Mouse (Mus musculus): ENCODE data around the gene Kank1. TPM values are rescaled to one million over a fixed set of nuclear protein-coding genes. Genes with fewer than 3 reads are reported as not detected.

Gene Kank1
- polyA plus RNA-seq, 1 experiment from 2014 or later, result 18.8 TPM

GRCm38 (mm10) chr19:25426431-25426830, 189.7 kb downstream of the Kank1 start:
- 82% methylated on average over 5 of the region's 5 CpGs for WGBS
- Histone ChIP-seq H3K27me3 (replicated peaks) (no peaks in the 10 kb centered on the region), H3K4me3 (replicated peaks) (no peak overlapping the region), H3K27ac (no peak overlapping the region), H3K4me1 (replicated peaks) (no peaks in the 10 kb centered on the region), H3K4me2 (replicated peaks) (no peak overlapping the region), H3K9ac (no peak overlapping the region), H3K9me3 (no peaks in the 10 kb centered on the region), H3K36me3 (peaks cover 26% of the 10 kb centered on the region)
- ATAC-seq, result no peak

DNA sequence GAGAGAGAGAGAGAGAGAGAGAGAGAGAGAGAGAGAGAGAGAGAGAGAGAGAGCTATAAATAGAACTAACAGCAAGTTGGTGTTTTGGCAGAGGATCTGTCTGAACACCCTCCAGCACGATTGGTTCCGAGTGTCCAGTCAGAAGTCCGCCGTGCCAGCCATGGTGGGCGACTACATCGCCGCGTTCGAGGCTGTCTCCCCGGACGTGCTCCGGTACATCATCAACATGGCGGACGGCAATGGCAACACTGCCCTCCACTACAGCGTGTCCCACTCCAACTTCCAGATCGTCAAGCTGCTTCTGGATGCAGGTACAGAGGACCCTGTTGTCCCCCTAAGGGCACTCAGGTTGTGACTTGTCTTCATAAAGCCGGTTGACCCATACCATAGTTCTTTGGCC, 191.1 kb downstream of the Kank1 start:
- H3K36me3 ChIP-seq, result peaks cover 26% of the 10 kb centered on the region

GRCm38 (mm10) chr19:25428338-25428962, 191.7 kb downstream of the Kank1 start:
- no peak for ATAC-seq
- no peak overlapping the region for H3K9ac ChIP-seq
- H3K27ac ChIP-seq, result no peak overlapping the region
- no peaks in the 10 kb centered on the region for H3K4me1 ChIP-seq (replicated peaks)
- peaks cover 22% of the 10 kb centered on the region for H3K36me3 ChIP-seq
- H3K27me3 ChIP-seq (replicated peaks), result no peaks in the 10 kb centered on the region
- H3K4me2 ChIP-seq (replicated peaks), result no peak overlapping the region
- H3K9me3 ChIP-seq, result no peaks in the 10 kb centered on the region
- 84% methylated on average over 13 of the region's 13 CpGs for WGBS
- H3K4me3 ChIP-seq (replicated peaks), result no peak overlapping the region

More for the DNA sequence above, 191.1 kb downstream of the Kank1 start:
- Histone ChIP-seq H3K4me3 (replicated peaks) (no peak overlapping the region), H3K27ac (no peak overlapping the region), H3K4me2 (replicated peaks) (no peak overlapping the region), H3K9ac (no peak overlapping the region), H3K9me3 (no peaks in the 10 kb centered on the region), H3K4me1 (replicated peaks) (no peaks in the 10 kb centered on the region), H3K27me3 (replicated peaks) (no peaks in the 10 kb centered on the region)
- no peak for ATAC-seq
- WGBS, result 97% methylated on average over 17 of the region's 17 CpGs

GRCm38 (mm10) chr19:25431431-25431830, 194.7 kb downstream of the Kank1 start:
- H3K9ac ChIP-seq, result no peak overlapping the region
- peaks cover 23% of the 10 kb centered on the region for H3K36me3 ChIP-seq
- no peaks in the 10 kb centered on the region for H3K4me1 ChIP-seq (replicated peaks)
- no peaks in the 10 kb centered on the region for H3K9me3 ChIP-seq
- H3K4me2 ChIP-seq (replicated peaks), result no peak overlapping the region
- no peak for ATAC-seq
- no peak overlapping the region for H3K4me3 ChIP-seq (replicated peaks)
- WGBS, result 80% methylated on average over 9 of the region's 9 CpGs
- no peaks in the 10 kb centered on the region for H3K27me3 ChIP-seq (replicated peaks)
- no peak overlapping the region for H3K27ac ChIP-seq

GRCm38 (mm10) chr19:25431909-25432308, 195.1 kb downstream of the Kank1 start:
- WGBS, result 71% methylated on average over 7 of the region's 7 CpGs
- H3K36me3 ChIP-seq, result peaks cover 23% of the 10 kb centered on the region

GRCm38 (mm10) chr19:25433169-25433690, 196.5 kb downstream of the Kank1 start:
- no peak overlapping the region for H3K4me3 ChIP-seq (replicated peaks)
- 75% methylated on average over 7 of the region's 7 CpGs for WGBS
- no peaks in the 10 kb centered on the region for H3K4me1 ChIP-seq (replicated peaks)
- H3K27me3 ChIP-seq (replicated peaks), result no peaks in the 10 kb centered on the region
- H3K4me2 ChIP-seq (replicated peaks), result no peak overlapping the region
- H3K9ac ChIP-seq, result no peak overlapping the region
- peaks cover 22% of the 10 kb centered on the region for H3K36me3 ChIP-seq
- ATAC-seq, result no peak
- no peaks in the 10 kb centered on the region for H3K9me3 ChIP-seq
- no peak overlapping the region for H3K27ac ChIP-seq

More at GRCm38 (mm10) chr19:25431909-25432308, 195.1 kb downstream of the Kank1 start:
- no peak overlapping the region for H3K4me3 ChIP-seq (replicated peaks)
- no peak overlapping the region for H3K4me2 ChIP-seq (replicated peaks)
- no peaks in the 10 kb centered on the region for H3K9me3 ChIP-seq
- H3K9ac ChIP-seq, result no peak overlapping the region
- no peak for ATAC-seq
- H3K27ac ChIP-seq, result no peak overlapping the region
- no peaks in the 10 kb centered on the region for H3K27me3 ChIP-seq (replicated peaks)
- H3K4me1 ChIP-seq (replicated peaks), result no peaks in the 10 kb centered on the region

GRCm38 (mm10) chr19:25434345-25434744, 197.6 kb downstream of the Kank1 start:
- Histone ChIP-seq H3K27me3 (replicated peaks) (no peaks in the 10 kb centered on the region), H3K4me1 (replicated peaks) (no peaks in the 10 kb centered on the region), H3K9ac (no peak overlapping the region), H3K4me2 (replicated peaks) (no peak overlapping the region), H3K27ac (no peak overlapping the region), H3K36me3 (peaks cover 18% of the 10 kb centered on the region), H3K9me3 (no peaks in the 10 kb centered on the region), H3K4me3 (replicated peaks) (no peak overlapping the region)
- ATAC-seq, result no peak
- WGBS, result 89% methylated on average over 7 of the region's 7 CpGs

DNA sequence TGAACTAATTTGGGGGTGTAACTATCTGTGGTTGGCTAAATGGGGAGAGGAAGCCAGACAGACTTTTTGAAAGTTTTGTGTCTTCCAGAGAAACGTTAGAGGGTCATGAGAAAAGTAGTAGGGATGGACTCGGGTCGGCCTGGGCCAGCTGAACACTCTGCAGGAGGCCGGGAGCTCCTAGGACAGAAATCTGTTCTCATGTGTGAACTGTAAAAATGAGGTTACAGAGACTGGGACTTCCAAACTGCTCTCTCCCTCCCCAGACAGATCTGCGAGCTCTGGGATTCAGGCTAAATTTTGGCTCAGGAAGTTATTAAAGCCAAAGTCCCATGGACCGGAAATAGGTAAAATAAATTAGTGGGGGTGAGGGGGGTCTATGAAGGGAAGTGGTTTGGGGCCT, 198.0 kb downstream of the Kank1 start:
- no peak overlapping the region for H3K27ac ChIP-seq
- no peak overlapping the region for H3K9ac ChIP-seq
- H3K4me2 ChIP-seq (replicated peaks), result no peak overlapping the region
- peaks cover 17% of the 10 kb centered on the region for H3K36me3 ChIP-seq
- ATAC-seq, result no peak
- peaks cover 2% of the 10 kb centered on the region; the same call in 1 of the 2 replicates for H3K4me1 ChIP-seq (replicated peaks)
- H3K27me3 ChIP-seq (replicated peaks), result no peaks in the 10 kb centered on the region
- 57% methylated on average over 6 of the region's 6 CpGs for WGBS
- H3K9me3 ChIP-seq, result no peaks in the 10 kb centered on the region
- H3K4me3 ChIP-seq (replicated peaks), result no peak overlapping the region

DNA sequence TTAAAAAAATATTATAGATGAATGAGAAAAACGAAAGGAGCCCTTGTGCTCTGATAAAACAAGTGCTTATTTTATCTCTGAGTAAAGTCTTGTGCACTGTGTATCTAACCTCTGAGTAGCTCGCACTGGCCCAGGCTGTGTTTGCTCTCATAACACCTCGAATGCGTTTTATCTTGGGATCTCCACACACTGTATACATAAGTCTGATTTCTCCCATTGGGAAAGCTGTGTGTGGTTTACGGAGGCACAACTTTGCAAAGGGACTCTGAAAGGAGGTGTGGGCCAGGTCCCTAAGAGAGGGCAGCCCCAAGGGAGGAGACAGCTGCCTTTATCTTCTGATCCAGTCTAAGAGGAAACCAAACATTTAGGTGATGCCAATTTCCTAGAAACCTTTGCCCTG, 198.6 kb downstream of the Kank1 start:
- 54% methylated on average over 5 of the region's 5 CpGs for WGBS
- Histone ChIP-seq H3K27me3 (replicated peaks) (no peaks in the 10 kb centered on the region), H3K9ac (no peak overlapping the region), H3K4me1 (replicated peaks) (peaks cover 3% of the 10 kb centered on the region; the same call in 1 of the 2 replicates), H3K4me2 (replicated peaks) (no peak overlapping the region), H3K36me3 (peaks cover 11% of the 10 kb centered on the region), H3K27ac (no peak overlapping the region), H3K9me3 (no peaks in the 10 kb centered on the region), H3K4me3 (replicated peaks) (no peak overlapping the region)
- no peak for ATAC-seq

- Histone ChIP-seq H3K9ac (no peak overlapping the region), H3K36me3 (0 out of 2 replicates have a peak, but pooled peaks cover 4% of the 10 kb centered on the region), H3K9me3 (no peaks in the 10 kb centered on the region), H3K27ac (no peak overlapping the region), H3K4me2 (replicated peaks) (no peak overlapping the region), H3K4me1 (replicated peaks) (peaks cover 3% of the 10 kb centered on the region; the same call in 1 of the 2 replicates), H3K27me3 (replicated peaks) (no peaks in the 10 kb centered on the region), H3K4me3 (replicated peaks) (no peak overlapping the region)
- 79% methylated on average over 4 of the region's 4 CpGs for WGBS
- no peak for ATAC-seq
Measured at GRCm38 (mm10) chr19:25436175-25436574, 199.4 kb downstream of the Kank1 start.

- H3K4me3 ChIP-seq (replicated peaks), result no peak overlapping the region
- no peak overlapping the region for H3K9ac ChIP-seq
- H3K36me3 ChIP-seq, result 0 out of 2 replicates have a peak, but pooled peaks cover 3% of the 10 kb centered on the region
- no peak overlapping the region for H3K4me2 ChIP-seq (replicated peaks)
- no peaks in the 10 kb centered on the region for H3K27me3 ChIP-seq (replicated peaks)
- no peak for ATAC-seq
- no peak overlapping the region for H3K27ac ChIP-seq
- peaks cover 3% of the 10 kb centered on the region; the same call in 1 of the 2 replicates for H3K4me1 ChIP-seq (replicated peaks)
- 86% methylated on average over 20 of the region's 20 CpGs for WGBS
- H3K9me3 ChIP-seq, result no peaks in the 10 kb centered on the region
Measured at GRCm38 (mm10) chr19:25436789-25437650, 200.2 kb downstream of the Kank1 start.

- WGBS, result 90% methylated on average over 6 of the region's 6 CpGs
Measured at GRCm38 (mm10) chr19:25438246-25438645, 201.5 kb downstream of the Kank1 start.

More at GRCm38 (mm10) chr19:25438246-25438645, 201.5 kb downstream of the Kank1 start:
- H3K9me3 ChIP-seq, result no peaks in the 10 kb centered on the region
- H3K27me3 ChIP-seq (replicated peaks), result no peaks in the 10 kb centered on the region
- H3K4me2 ChIP-seq (replicated peaks), result no peak overlapping the region
- H3K4me3 ChIP-seq (replicated peaks), result no peak overlapping the region
- no peak overlapping the region for H3K27ac ChIP-seq
- no peak overlapping the region for H3K9ac ChIP-seq
- ATAC-seq, result no peak
- H3K4me1 ChIP-seq (replicated peaks), result peaks cover 3% of the 10 kb centered on the region; the same call in 1 of the 2 replicates
- 0 out of 2 replicates have a peak, but pooled peaks cover 3% of the 10 kb centered on the region for H3K36me3 ChIP-seq
